Mouse (Mus musculus) adrenal gland, adult 8-10 months (tissue): Measurements from ENCODE around the gene Selp. TPM values are rescaled to one million over a fixed set of nuclear protein-coding genes. Genes with fewer than 3 reads are reported as not detected.
A peak's percentile ranks its signal among the peaks of the same experiment; 100 is the strongest.

Experiments
- DNase-seq: peaks from one replicate; pipeline ENCODE4 v3.0.0; 2022
- total RNA-seq, 4 experiments: library from RNA; stranded (reverse); gene quantifications; 2 replicates each; pipeline ENCODE4 v1.2.4; 2022

Gene Selp
- total RNA-seq, result 1 to 10 TPM in 3 of 4 experiments, under 1 TPM in 1; 0.77 to 2.1 (median 1.3) TPM

DNA sequence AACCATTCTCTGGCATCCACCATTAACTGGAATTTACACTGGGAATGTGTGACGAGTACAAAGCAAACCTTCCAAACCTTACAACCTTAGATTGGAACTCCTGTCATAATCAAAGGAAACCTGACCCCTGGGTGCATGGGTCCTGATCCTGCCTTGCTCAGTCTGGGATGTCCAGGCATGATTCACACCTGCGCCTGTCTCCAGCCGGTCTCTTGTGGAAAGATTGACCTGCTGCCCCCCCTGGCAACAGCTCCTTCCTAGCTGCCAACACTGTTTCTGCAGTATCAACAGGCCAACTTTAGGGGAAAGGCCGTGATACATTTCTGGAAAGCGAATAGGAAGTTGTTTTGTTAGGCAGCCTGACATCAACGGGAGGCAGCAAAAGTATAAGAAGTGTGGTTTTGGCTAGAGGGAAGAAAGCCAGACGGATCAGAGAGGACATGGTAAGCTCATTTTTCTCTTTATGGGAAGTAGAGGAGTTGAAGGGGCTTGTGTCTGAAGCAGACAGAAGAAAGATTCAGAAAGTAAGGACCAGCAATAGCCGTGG, at the start of gene Selp:
Gene Selp, plus strand, starts transcription at position 318 of the 547 bp plus-strand sequence.
- DNase-seq, result no peak

GRCm38 (mm10) chr1:164069261-164069660, 45.8 kb upstream of the Selp start:
- no peak for DNase-seq

DNA sequence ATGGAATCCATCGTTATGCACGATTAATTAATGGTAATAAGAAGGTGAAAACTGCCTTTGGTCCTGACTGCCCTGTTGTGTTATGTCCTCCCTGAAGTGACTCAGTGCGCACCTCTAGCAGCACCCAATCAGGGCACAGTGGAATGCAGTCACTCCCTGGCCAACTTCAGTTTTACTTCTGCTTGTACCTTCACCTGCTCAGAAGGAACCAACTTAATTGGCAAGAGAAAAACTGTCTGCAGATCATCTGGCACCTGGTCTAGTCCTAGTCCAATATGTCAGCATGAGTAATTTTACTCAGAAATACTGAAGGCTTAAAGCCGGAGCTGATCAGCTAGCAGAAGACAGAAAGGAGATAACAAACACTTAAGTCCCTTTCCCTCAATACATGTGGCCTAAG, 44.6 kb upstream of the Selp start:
- DNase-seq, result no peak

DNA sequence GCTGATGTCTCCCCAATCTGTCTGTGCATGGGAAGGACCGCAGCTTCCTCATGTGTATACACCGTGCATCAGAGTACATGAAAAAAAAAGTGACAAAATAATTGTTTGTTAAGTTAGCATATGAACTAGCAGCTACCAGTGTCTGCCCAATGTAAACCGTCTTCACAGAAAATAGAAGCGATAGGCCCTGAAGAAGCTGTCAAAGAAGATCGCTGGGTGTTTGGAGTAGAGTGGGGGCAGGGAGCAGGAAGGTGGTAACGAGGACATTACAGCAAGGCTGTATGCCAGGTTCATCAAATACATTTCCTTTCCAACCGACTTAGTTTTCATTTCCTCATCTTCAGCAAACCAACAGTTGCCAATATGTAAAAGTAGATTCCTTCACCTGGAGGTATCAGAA, 44.0 kb upstream of the Selp start:
- DNase-seq, result no peak

DNA sequence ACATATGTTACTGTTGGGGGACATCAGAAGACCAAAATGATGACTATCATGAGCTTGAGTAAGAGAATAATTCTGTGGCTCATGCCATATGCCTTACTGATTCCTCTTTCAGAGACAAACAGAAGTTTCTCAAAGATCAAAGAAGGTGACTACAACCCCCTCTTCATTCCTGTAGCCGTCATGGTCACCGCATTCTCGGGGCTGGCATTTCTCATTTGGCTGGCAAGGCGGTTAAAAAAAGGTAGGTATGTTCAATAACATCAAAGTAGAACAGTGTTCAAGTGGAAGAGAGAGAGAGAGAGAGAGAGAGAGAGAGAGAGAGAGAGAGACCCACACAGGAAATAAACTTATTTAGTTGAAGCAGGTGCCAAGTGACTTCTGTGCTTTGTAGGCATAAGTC, 43.1 kb upstream of the Selp start:
- no peak for DNase-seq

GRCm38 (mm10) chr1:164073091-164073490, 42.0 kb upstream of the Selp start:
- DNase-seq, result no peak

DNA sequence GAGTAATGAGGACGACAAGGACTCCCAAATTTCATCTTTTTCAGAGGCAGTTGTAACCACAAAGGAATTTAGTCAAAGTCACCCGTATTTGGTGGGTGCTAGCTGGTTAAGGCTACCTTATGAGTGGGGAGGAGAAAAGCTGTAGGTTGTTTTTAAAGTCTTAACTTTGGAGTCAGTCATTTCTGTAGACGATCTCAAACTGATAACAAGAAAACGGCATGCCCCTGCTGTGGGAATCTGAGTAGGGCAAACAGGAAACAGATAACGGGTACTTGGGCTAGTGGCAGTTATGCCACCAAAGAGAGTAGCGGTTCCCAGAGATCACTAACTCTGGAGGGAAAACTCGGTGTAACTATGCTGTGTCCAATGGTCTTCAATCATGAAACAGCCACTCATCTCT, 41.3 kb upstream of the Selp start:
- DNase-seq, result no peak

DNA sequence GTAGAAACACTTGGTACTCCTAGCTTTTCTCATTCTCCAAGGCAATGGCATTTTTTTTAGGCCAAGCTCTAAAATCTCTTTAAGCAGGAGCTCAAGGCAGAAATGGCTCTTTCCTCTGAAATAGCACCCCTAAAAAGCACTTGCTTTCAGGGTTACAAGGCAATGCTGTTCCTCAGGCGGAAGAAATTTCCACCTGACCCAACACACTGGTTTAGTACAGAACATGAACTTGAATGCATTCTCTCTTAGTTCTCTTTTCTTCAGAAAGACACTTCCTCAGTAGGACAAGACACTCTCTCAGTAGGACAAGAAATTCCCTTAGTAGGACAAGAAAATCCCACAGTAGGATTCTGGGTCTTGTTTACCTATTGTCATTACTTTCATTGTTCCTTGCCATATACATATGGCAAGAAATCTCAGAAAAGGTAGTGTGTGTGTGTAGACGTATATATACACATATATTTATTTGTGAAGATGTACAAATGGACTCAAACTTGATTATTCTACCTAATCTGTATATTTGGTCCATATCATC, 40.4 kb upstream of the Selp start:
- no peak for DNase-seq

GRCm38 (mm10) chr1:164075416-164075815, 39.6 kb upstream of the Selp start:
- DNase-seq, result no peak

DNA sequence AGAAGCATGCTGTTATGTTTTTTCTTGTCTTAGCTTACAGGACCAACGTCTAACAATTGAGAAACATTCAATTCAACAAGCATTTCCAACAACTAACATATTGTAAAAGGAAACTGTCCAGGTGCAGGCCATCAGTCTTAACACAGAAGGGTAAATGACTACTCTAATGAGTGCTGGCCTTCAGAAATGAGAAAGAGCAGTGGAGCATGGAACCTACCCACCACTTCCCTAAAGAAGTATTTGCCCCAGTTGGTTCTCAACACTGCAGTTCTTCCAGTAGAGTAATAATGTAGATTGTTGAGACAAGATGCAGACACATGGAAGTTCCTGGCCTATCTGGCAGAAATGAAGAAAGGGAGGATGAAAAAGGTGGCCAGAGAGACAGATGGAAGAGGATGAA, 38.6 kb upstream of the Selp start:
- no peak for DNase-seq

- DNase-seq, result no peak
Measured at GRCm38 (mm10) chr1:164077031-164077430, 38.0 kb upstream of the Selp start.

GRCm38 (mm10) chr1:164078323-164078741, 36.7 kb upstream of the Selp start:
- no peak for DNase-seq

GRCm38 (mm10) chr1:164079091-164079490, 36.0 kb upstream of the Selp start:
- DNase-seq, result no peak

DNA sequence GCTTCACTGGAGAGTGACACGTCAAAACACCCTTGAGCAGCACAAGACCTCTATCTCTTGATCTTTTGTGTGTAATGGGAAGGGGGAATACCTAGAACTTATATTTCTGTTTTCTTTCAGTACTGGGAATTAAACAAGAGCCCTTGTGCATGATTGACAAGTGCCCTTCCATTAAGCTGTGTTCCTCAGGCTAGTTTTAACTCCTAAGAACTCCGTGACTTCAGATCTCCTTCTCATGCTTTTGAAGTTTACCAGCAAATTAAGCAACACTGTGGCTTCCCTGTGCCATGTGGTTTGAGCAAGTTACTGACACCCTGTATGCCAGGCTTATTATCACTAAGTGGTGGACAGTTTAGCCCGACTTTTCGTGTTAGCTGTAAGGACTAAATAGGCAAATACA, 32.0 kb upstream of the Selp start:
- no peak for DNase-seq

DNA sequence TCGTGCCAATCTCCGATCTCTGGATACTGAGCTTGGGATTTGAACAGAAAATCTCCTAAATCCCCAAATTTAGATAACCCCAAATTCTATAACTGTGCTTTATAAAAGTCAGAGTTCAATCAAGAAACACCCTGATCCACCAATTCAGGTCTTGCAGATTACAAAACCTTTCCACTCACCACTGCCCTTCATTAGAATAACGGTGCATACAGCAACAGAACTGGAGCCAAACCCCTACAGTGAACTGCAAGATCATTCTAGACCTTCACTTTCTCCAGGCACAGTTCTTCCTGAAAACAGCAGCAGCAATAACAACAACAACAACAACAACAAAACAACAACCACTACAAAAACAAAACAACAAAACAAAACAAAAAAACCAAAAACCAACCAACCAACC, 28.3 kb upstream of the Selp start:
- DNase-seq, result no peak

- DNase-seq, result no peak
Measured at GRCm38 (mm10) chr1:164087872-164088271, 27.2 kb upstream of the Selp start.

GRCm38 (mm10) chr1:164096780-164097179, 18.3 kb upstream of the Selp start:
- peak; percentile 4 for DNase-seq

- DNase-seq, result no peak
Measured at GRCm38 (mm10) chr1:164097911-164098310, 17.2 kb upstream of the Selp start.

GRCm38 (mm10) chr1:164098372-164098771, 16.7 kb upstream of the Selp start:
- no peak for DNase-seq

DNA sequence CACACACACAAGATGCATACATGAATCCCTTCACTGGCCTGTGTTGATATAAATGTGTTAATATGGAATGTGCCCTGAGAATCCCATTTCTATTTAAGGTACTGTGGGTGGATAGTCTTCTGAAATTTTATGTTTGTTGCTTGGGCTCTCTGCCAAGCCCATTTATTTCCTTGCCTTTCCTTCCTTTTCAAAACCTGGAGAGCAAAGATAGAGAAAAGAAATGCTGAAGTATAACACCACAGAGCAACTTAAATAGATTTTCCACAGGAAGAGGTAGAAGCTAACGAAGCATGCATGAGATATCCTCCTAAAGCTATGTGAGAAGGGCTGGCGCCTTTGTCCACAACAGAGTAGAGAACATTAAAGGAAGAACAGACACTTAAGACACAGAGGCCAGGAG, 5.3 kb upstream of the Selp start:
- no peak for DNase-seq

- DNase-seq, result no peak
Measured at GRCm38 (mm10) chr1:164110591-164111329, 4.3 kb upstream of the Selp start.

DNA sequence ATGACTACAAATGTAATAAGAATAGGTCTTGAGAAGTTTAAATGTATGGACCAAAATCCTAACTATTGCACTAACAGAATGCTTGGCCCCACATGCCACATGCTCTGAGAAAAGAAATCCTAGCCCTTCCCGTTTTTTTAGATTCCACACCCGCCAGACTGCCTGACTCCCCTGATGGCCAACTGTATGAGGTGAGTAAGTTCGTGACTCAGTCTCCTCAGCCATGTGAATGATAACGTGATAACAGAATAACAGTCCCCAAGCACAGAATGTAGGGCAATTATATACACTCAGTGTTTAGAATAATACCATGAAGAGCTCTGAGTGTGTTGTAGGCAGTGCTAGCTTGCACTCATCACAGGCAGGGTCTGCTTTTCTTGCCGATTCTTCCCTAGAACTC, 784 bp upstream of the Selp start:
- DNase-seq, result no peak

DNA sequence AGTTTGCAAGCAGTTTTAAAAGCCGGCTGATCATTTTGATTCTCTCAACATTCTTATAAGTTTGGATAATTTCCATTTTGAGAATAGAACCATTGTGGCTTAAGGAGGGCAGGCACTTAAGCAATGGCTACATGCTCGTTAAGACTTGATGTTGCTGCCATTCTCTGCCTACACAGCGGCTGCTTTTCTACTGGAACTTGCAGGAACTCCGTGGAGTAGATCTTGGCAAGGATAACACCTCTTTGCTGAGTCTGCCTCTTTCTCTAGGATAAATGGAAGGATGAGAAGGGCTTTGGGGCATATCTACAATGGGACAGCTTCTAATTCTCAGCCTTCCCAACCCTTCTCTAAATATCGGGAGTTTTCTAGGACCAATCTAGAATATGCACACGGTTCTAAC, 583 bp downstream of the Selp start:
- DNase-seq, result no peak

GRCm38 (mm10) chr1:164117869-164118268, 2.8 kb downstream of the Selp start:
- DNase-seq, result no peak
